Mouse (Mus musculus): ENCODE results near the gene Camk1.

DNA sequence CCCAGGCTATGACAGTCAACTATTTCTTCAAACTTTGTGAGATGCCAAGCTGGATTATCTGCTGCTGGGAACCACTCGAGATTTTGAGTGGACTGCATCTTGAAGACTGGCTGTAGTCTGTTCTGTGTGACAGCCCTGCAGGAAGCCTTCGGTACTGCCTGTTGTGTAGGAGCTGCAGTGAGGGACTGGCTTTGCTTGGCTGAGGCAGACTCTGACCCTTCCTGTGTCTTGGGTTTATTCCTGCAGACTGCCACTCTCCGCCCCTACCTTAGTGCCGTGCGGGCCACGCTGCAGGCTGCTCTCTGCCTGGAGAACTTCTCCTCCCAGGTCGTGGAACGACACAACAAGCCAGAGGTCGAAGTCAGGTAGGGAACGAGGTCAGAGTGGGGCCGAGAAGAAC, 36.7 kb upstream of the Camk1 start:
- no peak for TF ChIP-seq CTCF (IDR thresholded peaks at IDR 0.05; ENCODE audit: low read depth, low read length)
- no peak for TF ChIP-seq POLR2A (IDR thresholded peaks at IDR 0.05; ENCODE audit: borderline replicate concordance, low read depth, low read length)

All from bone marrow macrophage, adult 2 months (primary cell).